Mouse (Mus musculus) adrenal gland, postnatal 4 days (tissue): ENCODE data around the gene Nfxl1. TPM values are rescaled to one million over a fixed set of nuclear protein-coding genes. Genes with fewer than 3 reads are reported as not detected.

Experiments used
- DNase-seq, 2 experiments: peaks; one replicate each; pipeline ENCODE4 v3.0.0; 2021 to 2022; ENCODE audit warnings: low spot score in 2 of 2, mixed read lengths in 2 of 2
- total RNA-seq, 2 experiments: library from RNA; stranded (reverse); gene quantifications; 2 replicates each; pipeline ENCODE4 v1.2.3; 2021

Nfxl1 gene
- total RNA-seq, 2 experiments from 2014 or later = 19.4 to 23.2 TPM

- no peak for DNase-seq
These were observed 56.7 kb downstream of the Nfxl1 start for GRCm38 (mm10) chr5:72502778-72503177.

- no peak for DNase-seq
These were observed 57.7 kb downstream of the Nfxl1 start for GRCm38 (mm10) chr5:72501763-72502162.

GRCm38 (mm10) chr5:72498271-72498670, 61.2 kb downstream of the Nfxl1 start:
- DNase-seq = no peak

GRCm38 (mm10) chr5:72496756-72497155, 62.7 kb downstream of the Nfxl1 start:
- no peak for DNase-seq

GRCm38 (mm10) chr5:72493906-72494305, 65.6 kb downstream of the Nfxl1 start:
- DNase-seq = no peak

- DNase-seq = no peak
These were observed 68.3 kb downstream of the Nfxl1 start for GRCm38 (mm10) chr5:72491232-72491631.

GRCm38 (mm10) chr5:72480456-72480855, 79.0 kb downstream of the Nfxl1 start:
- DNase-seq = no peak

- no peak for DNase-seq
These were observed 87.0 kb downstream of the Nfxl1 start for GRCm38 (mm10) chr5:72472317-72473009.

- DNase-seq = no peak
These were observed 87.7 kb downstream of the Nfxl1 start for GRCm38 (mm10) chr5:72471746-72472145.

GRCm38 (mm10) chr5:72464932-72465331, 94.6 kb downstream of the Nfxl1 start:
- DNase-seq = no peak

Other genes starting within 250 kb of the Nfxl1 start
- 1 to 10 TPM in 1 of 2 experiments, under 1 TPM in 1; 0.71 to 1.3 TPM for gene Corin, start 55.2 kb downstream of the Nfxl1 start, total RNA-seq
- under 1 TPM in 1 of 2 experiments, not detected in 1; 0.36 TPM for gene Zar1, start 21.6 kb upstream of the Nfxl1 start, total RNA-seq
- gene Gm5868, start 27.9 kb upstream of the Nfxl1 start, total RNA-seq = 1 to 10 TPM; 3.3 to 4.5 TPM
- not detected for gene Cnga1, start 84.6 kb upstream of the Nfxl1 start, total RNA-seq
- gene Nipal1, start 88.1 kb upstream of the Nfxl1 start, total RNA-seq = 1 to 10 TPM; 3.9 to 6.7 TPM
- under 1 TPM; 0.25 TPM for gene Txk, start 193.1 kb upstream of the Nfxl1 start, total RNA-seq